Mouse (Mus musculus) liver, embryonic 14.5 days (tissue): ENCODE measurements at regions not wholly inside any gene's neighbourhood (a gene's known extent, or its start where the extent isn't known, plus 50 kb on each side); places are given as distances from the start of the nearest gene placed in this dataset.

Experiments
- CTCF ChIP-seq: IDR thresholded peaks from 2 replicates; pipeline ENCODE4 v1.5.1; 2016; ENCODE audit warnings: antibody characterized with exemption, low read depth, control low read depth
- EP300 ChIP-seq: IDR thresholded peaks from 2 replicates; pipeline ENCODE4 v1.6.1; 2016; ENCODE audit warnings: antibody characterized with exemption, low read depth

DNA sequence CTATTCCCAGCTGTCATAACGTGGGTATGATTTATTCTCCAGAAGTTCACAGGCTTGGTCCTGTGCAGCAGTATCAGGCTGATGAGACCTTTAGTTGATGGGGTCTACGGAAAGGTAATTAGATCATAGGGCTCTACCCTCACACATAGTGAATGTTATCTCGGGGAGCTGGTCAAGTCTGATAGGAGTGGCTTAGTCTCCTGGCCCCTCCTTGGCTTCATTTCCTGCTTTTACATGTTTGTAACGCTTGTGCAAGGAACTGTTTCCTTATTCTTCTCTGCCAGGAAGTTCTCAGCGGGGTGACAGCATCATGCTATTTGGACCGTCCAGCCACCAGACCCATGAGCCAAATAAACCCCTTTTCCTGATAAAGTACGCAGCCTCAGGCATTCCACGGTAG lies 109.6 kb upstream of the Klf3 start:
- TF ChIP-seq CTCF, result no peak
- peak; percentile 42; the same call in 1 of the 2 replicates for TF ChIP-seq EP300
